Mouse (Mus musculus) intestine, embryonic 16.5 days (tissue): ENCODE results near the gene Trim47. TPM values are rescaled to one million over a fixed set of nuclear protein-coding genes. Genes with fewer than 3 reads are reported as not detected.

Experiments used
- ATAC-seq: fragments of 200-750 bp; cut with Nextera tagmentation; 2 replicates; pipeline ENCODE4 v1.8.0; 2017; ENCODE audit warnings: moderate TSS enrichment, moderate library complexity
- H3K27ac ChIP-seq: fragments of 300-500 bp; sonication (generic); 2 replicates; pipeline ENCODE4 v1.5.1; 2014; ENCODE audit warnings: mild to moderate bottlenecking, low read length
- H3K27me3 ChIP-seq: fragments of 300-500 bp; sonication (generic); replicated peaks from 2 replicates; pipeline ENCODE4 v1.6.1; 2014; ENCODE audit warnings: low read length, control low read depth, mixed read lengths; ENCODE audit not compliant: control insufficient read depth, insufficient read depth
- H3K36me3 ChIP-seq: fragments of 300-500 bp; sonication (generic); 2 replicates; pipeline ENCODE4 v1.6.1; 2014; ENCODE audit warnings: low read length, control low read depth; ENCODE audit not compliant: control insufficient read depth, insufficient read depth
- H3K4me1 ChIP-seq: fragments of 300-500 bp; sonication (generic); 2 replicates; pipeline ENCODE4 v1.6.1; 2014; ENCODE audit warnings: low read length, control low read depth, mixed read lengths; ENCODE audit not compliant: control insufficient read depth, insufficient read depth
- H3K4me2 ChIP-seq: fragments of 300-500 bp; sonication (generic); 2 replicates; pipeline ENCODE4 v1.6.1; 2014; ENCODE audit warnings: low read depth, low read length, control low read depth
- H3K4me3 ChIP-seq: fragments of 300-500 bp; sonication (generic); 2 replicates; pipeline ENCODE4 v1.5.1; 2014; ENCODE audit warnings: mild to moderate bottlenecking, low read length
- H3K9ac ChIP-seq: fragments of 300-500 bp; sonication (generic); 2 replicates; pipeline ENCODE4 v1.6.1; 2014; ENCODE audit warnings: low read depth, low read length
- H3K9me3 ChIP-seq: fragments of 300-500 bp; sonication (generic); 2 replicates; pipeline ENCODE4 v1.6.1; 2016; ENCODE audit warnings: low read length, control low read depth; ENCODE audit not compliant: control insufficient read depth
- WGBS: fragments of 180-500 bp; shearing (Covaris S2); extraction: QIAGEN DNeasy Blood & Tissue Kit; methylation state at CpG from one replicate; pipeline ENCODE4 v1.1.7; 2014; 5-methylcytosine and 5-hydroxymethylcytosine counted together
- polyA plus RNA-seq: library from polyadenylated mRNA; unstranded; fragments of >200 nt; fragmentation: Nextera tagmentation; extraction: Ambion mirVana; gene quantifications from 2 replicates; pipeline ENCODE4 v1.2.1, GENCODE M21; 2015

Gene Trim47
- polyA plus RNA-seq, 1 experiment from 2014 or later, result 13.9 TPM

GRCm38 (mm10) chr11:116110540-116110939 lies 16.5 kb downstream of the Trim47 start:
- Histone ChIP-seq H3K9me3 (no peaks in the 10 kb centered on the region), H3K4me1 (peaks cover 46% of the 10 kb centered on the region), H3K4me3 (peak overlapping the region; percentile 63), H3K9ac (peak overlapping the region; percentile 75), H3K27me3 (peaks cover 35% of the 10 kb centered on the region; the same call in 1 of the 2 replicates), H3K36me3 (no peaks in the 10 kb centered on the region), H3K27ac (peak overlapping the region; percentile 51; the same call in 1 of the 2 replicates), H3K4me2 (peak overlapping the region; percentile 81)
- no peak for ATAC-seq
- 22% methylated on average over 10 of the region's 10 CpGs for WGBS

GRCm38 (mm10) chr11:116110131-116110530 lies 16.9 kb downstream of the Trim47 start:
- Histone ChIP-seq H3K9me3 (no peaks in the 10 kb centered on the region), H3K36me3 (no peaks in the 10 kb centered on the region), H3K4me1 (peaks cover 46% of the 10 kb centered on the region), H3K27ac (peak overlapping the region; percentile 51), H3K4me3 (peak overlapping the region; percentile 63), H3K9ac (peak overlapping the region; percentile 75), H3K4me2 (peak overlapping the region; percentile 81), H3K27me3 (peaks cover 35% of the 10 kb centered on the region; the same call in 1 of the 2 replicates)
- 2% methylated on average over 29 of the region's 35 CpGs for WGBS
- peak; percentile 69 for ATAC-seq

GRCm38 (mm10) chr11:116109441-116110081 lies 17.4 kb downstream of the Trim47 start:
- Histone ChIP-seq H3K4me2 (peak overlapping the region; percentile 81), H3K9me3 (no peaks in the 10 kb centered on the region), H3K27me3 (peaks cover 35% of the 10 kb centered on the region; the same call in 1 of the 2 replicates), H3K9ac (peak overlapping the region; percentile 75), H3K4me1 (peaks cover 48% of the 10 kb centered on the region), H3K36me3 (no peaks in the 10 kb centered on the region), H3K4me3 (peak overlapping the region; percentile 63), H3K27ac (peak overlapping the region; percentile 51)
- WGBS, result 1% methylated on average over 68 of the region's 70 CpGs
- ATAC-seq, result peak; percentile 36; the same call in 1 of the 2 replicates

- ATAC-seq, result no peak
- Histone ChIP-seq H3K4me1 (peaks cover 57% of the 10 kb centered on the region), H3K4me3 (peak overlapping the region; percentile 63), H3K36me3 (no peaks in the 10 kb centered on the region), H3K9me3 (no peaks in the 10 kb centered on the region), H3K9ac (peak overlapping the region; percentile 54), H3K27me3 (peaks cover 35% of the 10 kb centered on the region; the same call in 1 of the 2 replicates), H3K27ac (no peak overlapping the region), H3K4me2 (peak overlapping the region; percentile 81)
- 16% methylated on average over 23 of the region's 23 CpGs for WGBS
Observed at GRCm38 (mm10) chr11:116108464-116109137, 18.4 kb downstream of the Trim47 start.

GRCm38 (mm10) chr11:116107777-116108285 lies 19.2 kb downstream of the Trim47 start:
- H3K9me3 ChIP-seq, result no peaks in the 10 kb centered on the region
- peaks cover 35% of the 10 kb centered on the region; the same call in 1 of the 2 replicates for H3K27me3 ChIP-seq
- no peaks in the 10 kb centered on the region for H3K36me3 ChIP-seq
- H3K4me1 ChIP-seq, result peaks cover 63% of the 10 kb centered on the region
- H3K4me3 ChIP-seq, result peak overlapping the region; percentile 63
- H3K4me2 ChIP-seq, result peak overlapping the region; percentile 81
- no peak for ATAC-seq
- peak overlapping the region; percentile 54 for H3K9ac ChIP-seq
- 32% methylated on average over 19 of the region's 19 CpGs for WGBS
- 0 out of 2 replicates have a peak overlapping the region, but pooled peaks have one; percentile 11 for H3K27ac ChIP-seq

- Histone ChIP-seq H3K9me3 (no peaks in the 10 kb centered on the region), H3K27me3 (peaks cover 35% of the 10 kb centered on the region; the same call in 1 of the 2 replicates), H3K4me1 (peaks cover 67% of the 10 kb centered on the region), H3K36me3 (no peaks in the 10 kb centered on the region), H3K9ac (peak overlapping the region; percentile 54), H3K4me3 (peak overlapping the region; percentile 63), H3K27ac (no peak overlapping the region), H3K4me2 (peak overlapping the region; percentile 81)
- WGBS, result 48% methylated on average over 13 of the region's 14 CpGs
- no peak for ATAC-seq
Observed at GRCm38 (mm10) chr11:116106963-116107776, 19.8 kb downstream of the Trim47 start.

GRCm38 (mm10) chr11:116106154-116106962 lies 20.7 kb downstream of the Trim47 start:
- Histone ChIP-seq H3K9ac (peak overlapping the region; percentile 54; the same call in 1 of the 2 replicates), H3K27me3 (peaks cover 35% of the 10 kb centered on the region; the same call in 1 of the 2 replicates), H3K36me3 (no peaks in the 10 kb centered on the region), H3K4me2 (peak overlapping the region; percentile 32), H3K4me3 (0 out of 2 replicates have a peak overlapping the region, but pooled peaks have one; percentile 6), H3K27ac (no peak overlapping the region), H3K4me1 (peaks cover 75% of the 10 kb centered on the region), H3K9me3 (no peaks in the 10 kb centered on the region)
- WGBS, result 26% methylated on average over 32 of the region's 32 CpGs
- ATAC-seq, result no peak; the same call in 1 of the 2 replicates

- H3K9ac ChIP-seq, result no peak overlapping the region
- H3K4me1 ChIP-seq, result peaks cover 84% of the 10 kb centered on the region
- WGBS, result 91% methylated on average over 2 of the region's 2 CpGs
- H3K27ac ChIP-seq, result no peak overlapping the region
- peaks cover 29% of the 10 kb centered on the region; the same call in 1 of the 2 replicates for H3K27me3 ChIP-seq
- no peak overlapping the region for H3K4me3 ChIP-seq
- no peak for ATAC-seq
- no peaks in the 10 kb centered on the region for H3K36me3 ChIP-seq
- H3K4me2 ChIP-seq, result no peak overlapping the region
- H3K9me3 ChIP-seq, result no peaks in the 10 kb centered on the region
Observed at GRCm38 (mm10) chr11:116105065-116105464, 21.9 kb downstream of the Trim47 start.
